Mouse (Mus musculus): ENCODE data around the gene Rpusd4.

DNA sequence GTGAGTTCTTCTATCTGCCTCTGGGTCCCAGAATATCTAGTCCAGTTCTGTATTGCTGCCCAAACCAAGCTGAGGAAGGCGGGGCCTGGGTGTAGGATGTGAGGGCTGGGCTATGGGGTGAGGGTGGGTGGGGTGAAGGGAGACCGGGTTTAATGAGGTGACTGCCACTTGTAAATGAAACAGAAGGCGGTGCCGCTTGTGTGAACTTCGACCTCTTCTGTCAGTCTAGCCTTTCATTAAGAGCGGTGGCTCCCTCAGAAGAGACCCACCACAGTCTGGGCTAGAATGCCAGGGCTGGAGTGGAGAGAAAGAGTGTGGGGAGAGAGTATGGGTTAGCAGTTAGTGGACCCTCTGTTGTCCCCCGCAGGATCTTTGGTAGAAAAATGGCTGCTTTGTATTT, 22.3 kb downstream of the Rpusd4 start:
- TF ChIP-seq CTCF (IDR thresholded peaks at IDR 0.05; ENCODE audit: low read depth): no peak
- no peak for TF ChIP-seq EP300 (IDR thresholded peaks at IDR 0.05; ENCODE audit: low read depth)
